ENCODE assay signal across 8 mouse cellular contexts in genomic region chr11:75903486-75903885, GRCm38 (mm10). TPM values are rescaled to one million over a fixed set of nuclear protein-coding genes. Genes with fewer than 3 reads are reported as not detected.
DNase-seq lines count a peak whose midpoint lies in the region; ATAC-seq and TF ChIP-seq lines count a peak whose summit lies in the region.

No protein-coding gene starts in this region.

- TF ChIP-seq CTCF in heart, postnatal 0 days (IDR thresholded peaks at IDR 0.05; ENCODE audit: low read depth) = peak; percentile 54
- TF ChIP-seq CTCF in thymus, adult 2 months (IDR thresholded peaks at IDR 0.05; ENCODE audit: borderline replicate concordance, control insufficient read depth, extremely low read depth, insufficient read depth, low read length, poor library complexity) = peak; percentile 73; the same call in 1 of the 2 replicates

- no peak for TF ChIP-seq EP300 in heart, postnatal 0 days (IDR thresholded peaks at IDR 0.05; ENCODE audit: low read depth)

- no peak overlapping the region for H3K4me2 ChIP-seq in heart, postnatal 0 days (ENCODE audit: low read depth, low read length)
- no peak overlapping the region for H3K4me2 ChIP-seq in heart, embryonic 12.5 days

- TF ChIP-seq POLR2A in thymus, adult 2 months (IDR thresholded peaks at IDR 0.05; ENCODE audit: control insufficient read depth, extremely low read depth, insufficient read depth, low read length, poor library complexity) = no peak

- no peak overlapping the region for H3K27ac ChIP-seq in heart, postnatal 0 days (ENCODE audit: low read depth)
- no peak overlapping the region for H3K27ac ChIP-seq in heart, embryonic 12.5 days (ENCODE audit: poor library complexity, severe bottlenecking)
- H3K27ac ChIP-seq in thymus, adult 2 months (ENCODE audit: control insufficient read depth, insufficient read depth, low read length) = no peak overlapping the region

- H3K27me3 ChIP-seq in heart, postnatal 0 days (ENCODE audit: control insufficient read depth, insufficient read depth, low read length) = no peaks in the 10 kb centered on the region
- H3K27me3 ChIP-seq in heart, embryonic 12.5 days (replicated peaks) = 0 out of 2 replicates have a peak, but pooled peaks cover 6% of the 10 kb centered on the region
- no peaks in the 10 kb centered on the region for H3K27me3 ChIP-seq in thymus, adult 2 months (ENCODE audit: control insufficient read depth, insufficient read depth, low read length)

- H3K4me3 ChIP-seq in heart, postnatal 0 days (ENCODE audit: low read depth, low read length) = no peak overlapping the region
- H3K4me3 ChIP-seq in heart, embryonic 12.5 days = no peak overlapping the region
- H3K4me3 ChIP-seq in thymus, adult 2 months (ENCODE audit: control insufficient read depth, insufficient read depth, low read length) = no peak overlapping the region

- H3K9ac ChIP-seq in heart, postnatal 0 days (replicated peaks; ENCODE audit: low read depth, low read length) = no peak overlapping the region
- no peak overlapping the region for H3K9ac ChIP-seq in heart, embryonic 12.5 days

- H3K36me3 ChIP-seq in heart, postnatal 0 days (replicated peaks; ENCODE audit: control insufficient read depth, insufficient read depth, low read length) = no peaks in the 10 kb centered on the region; the same call in 1 of the 2 replicates
- peaks cover 4% of the 10 kb centered on the region for H3K36me3 ChIP-seq in heart, embryonic 12.5 days
- H3K36me3 ChIP-seq in thymus, adult 2 months (ENCODE audit: control insufficient read depth, insufficient read depth, low read length) = no peaks in the 10 kb centered on the region

- no peak for DNase-seq in heart, postnatal 0 days (ENCODE audit: low spot score)
- DNase-seq in thymus, adult 2 months = peak; percentile 28
- DNase-seq in thymus, adult 18-20 months = no peak
- DNase-seq in forelimb bud, embryonic 11.5 days (ENCODE audit: low read depth, low spot score) = peak; percentile 40
- DNase-seq in naive thymus-derived CD4-positive, alpha-beta T cell, adult 2 months (ENCODE audit: low read depth) = peak; percentile 53
- DNase-seq in left cerebral cortex, adult 11 months (ENCODE audit: low spot score) = no peak
- DNase-seq in left cerebral cortex, adult 9 months (ENCODE audit: low spot score in 2 of 2) = no peak

- H3K4me1 ChIP-seq in heart, postnatal 0 days (ENCODE audit: control insufficient read depth, insufficient read depth) = no peaks in the 10 kb centered on the region
- peaks cover 10% of the 10 kb centered on the region for H3K4me1 ChIP-seq in heart, embryonic 12.5 days (replicated peaks)
- no peaks in the 10 kb centered on the region for H3K4me1 ChIP-seq in thymus, adult 2 months (replicated peaks; ENCODE audit: control insufficient read depth, insufficient read depth, low read length)

- 83% methylated on average over 3 of the region's 3 CpGs for WGBS in heart, postnatal 0 days
- WGBS in heart, embryonic 12.5 days = 75% methylated on average over 3 of the region's 3 CpGs
- 84% methylated on average over 3 of the region's 3 CpGs for WGBS in thymus, adult 2 months

- ATAC-seq in heart, postnatal 0 days (ENCODE audit: insufficient read depth, low read depth) = no peak
- no peak for ATAC-seq in heart, embryonic 12.5 days (ENCODE audit: insufficient number of reproducible peaks, low FRiP score)

- H3K9me3 ChIP-seq in heart, postnatal 0 days (replicated peaks; ENCODE audit: control insufficient read depth, low read length) = no peaks in the 10 kb centered on the region
- peaks cover 5% of the 10 kb centered on the region; the same call in 1 of the 2 replicates for H3K9me3 ChIP-seq in heart, embryonic 12.5 days (replicated peaks)

RNA-seq across cellular contexts. Expression of gene Rph3al, which starts 34.7 kb away (rescaled TPM):
- 15.6 and 28.7 TPM in 2 replicates for total RNA-seq in heart, postnatal 0 days (2014; rRNA removed; ENCODE audit: low replicate concordance)
- polyA plus RNA-seq in heart, postnatal 0 days (2015; fragmentation: Nextera tagmentation; extraction: Ambion mirVana) = 15.0 and 15.5 TPM in 2 replicates
- 6.2 and 7.1 TPM in 2 replicates for polyA plus RNA-seq in heart, embryonic 12.5 days (2016; fragmentation: Nextera tagmentation; extraction: Ambion mirVana)
- polyA plus RNA-seq in thymus, adult 2 months (2012; rRNA removed) = 7.6 TPM in 2 replicates

Comparison
In these comparisons a context has a peak if more than half of its experiments do, and no peak if none do; other contexts are left out.
1. DNase-seq: peak in thymus, adult 2 months (single experiment), forelimb bud, embryonic 11.5 days (single experiment) and naive thymus-derived CD4-positive, alpha-beta T cell, adult 2 months (single experiment); none in heart, postnatal 0 days (single experiment), thymus, adult 18-20 months (0 of 2), left cerebral cortex, adult 11 months (single experiment) and left cerebral cortex, adult 9 months (0 of 2).